Mouse (Mus musculus): Measurements from ENCODE around the gene Zmynd19.
"Not testable (repeated sequence)": the region's sequence is repeated elsewhere in the genome, so short reads cannot be mapped to it uniquely, and the experiment has no call there.

Gene Zmynd19

GRCm38 (mm10) chr2:24944304-24944703, 5.3 kb upstream of the Zmynd19 start:
- DNase-seq, result peak; percentile 24

- DNase-seq, result no peak
Observed at GRCm38 (mm10) chr2:24950189-24950535, 570 bp downstream of the Zmynd19 start.

GRCm38 (mm10) chr2:24952537-24953055, 3.0 kb downstream of the Zmynd19 start:
- DNase-seq, result no peak

- peak; percentile 57 for DNase-seq
Observed at GRCm38 (mm10) chr2:24960910-24961309, 11.3 kb downstream of the Zmynd19 start.

- DNase-seq, result peak; percentile 92
Observed at GRCm38 (mm10) chr2:24962304-24963000, 12.9 kb downstream of the Zmynd19 start, which contains the start of gene Dph7. Dph7 (plus strand) TSS chr2:24962400.

- no peak for DNase-seq
Observed at GRCm38 (mm10) chr2:24970386-24970785, 20.8 kb downstream of the Zmynd19 start.

- not testable (repeated sequence) for DNase-seq
Observed at GRCm38 (mm10) chr2:24974452-24974851, 24.9 kb downstream of the Zmynd19 start.

GRCm38 (mm10) chr2:24974906-24975703, 25.5 kb downstream of the Zmynd19 start, which contains the start of gene Mrpl41:
Mrpl41 (minus strand) TSS chr2:24975098.
- peak; percentile 100 for DNase-seq

- peak; percentile 82 for DNase-seq
Observed at GRCm38 (mm10) chr2:24975704-24976297, 26.2 kb downstream of the Zmynd19 start, which contains the start of gene Pnpla7. Pnpla7 (plus strand) TSS chr2:24976033.

- DNase-seq, result no peak
Observed at GRCm38 (mm10) chr2:24976960-24977359, 27.4 kb downstream of the Zmynd19 start.

GRCm38 (mm10) chr2:24987762-24988161, 38.2 kb downstream of the Zmynd19 start:
- no peak for DNase-seq

- no peak for DNase-seq
Observed at GRCm38 (mm10) chr2:24995332-24995731, 45.7 kb downstream of the Zmynd19 start.

- DNase-seq, result no peak
Observed at GRCm38 (mm10) chr2:24996471-24996870, 46.9 kb downstream of the Zmynd19 start.

GRCm38 (mm10) chr2:25000544-25001235, 51.1 kb downstream of the Zmynd19 start:
- DNase-seq, result peak; percentile 49

- DNase-seq, result no peak
Observed at GRCm38 (mm10) chr2:25003946-25004786, 54.6 kb downstream of the Zmynd19 start.

GRCm38 (mm10) chr2:25006767-25007166, 57.2 kb downstream of the Zmynd19 start:
- DNase-seq, result no peak

- no peak for DNase-seq
Observed at GRCm38 (mm10) chr2:25008250-25008649, 58.7 kb downstream of the Zmynd19 start.
